Mouse (Mus musculus) limb, embryonic 14.5 days (tissue): Measurements from ENCODE around the gene Igf1r. TPM values are rescaled to one million over a fixed set of nuclear protein-coding genes. Genes with fewer than 3 reads are reported as not detected.

Source experiments
- ATAC-seq: fragments of 200-750 bp; cut with Nextera tagmentation; 2 replicates; pipeline ENCODE4 v1.8.0; 2017; ENCODE audit warnings: low read depth, moderate number of reproducible peaks, moderate TSS enrichment; ENCODE audit not compliant: low FRiP score
- DNase-seq: peaks from one replicate; pipeline ENCODE4 v3.0.0-alpha.2; 2015; ENCODE audit warnings: low spot score
- H3K27ac ChIP-seq: fragments of 300-500 bp; sonication (generic); replicated peaks from 2 replicates; pipeline ENCODE4 v1.5.1; 2014; ENCODE audit warnings: low read depth, mild to moderate bottlenecking, low read length, moderate library complexity, mixed read lengths
- H3K27me3 ChIP-seq: fragments of 300-500 bp; sonication (generic); 2 replicates; pipeline ENCODE4 v1.6.1; 2014; ENCODE audit warnings: low read length, mixed read lengths; ENCODE audit not compliant: control insufficient read depth, insufficient read depth
- H3K36me3 ChIP-seq: fragments of 300-500 bp; sonication (generic); 2 replicates; pipeline ENCODE4 v1.6.1; 2014; ENCODE audit warnings: mild to moderate bottlenecking, low read length, moderate library complexity, mixed read lengths; ENCODE audit not compliant: control insufficient read depth, insufficient read depth
- H3K4me1 ChIP-seq: fragments of 300-500 bp; sonication (generic); 2 replicates; pipeline ENCODE4 v1.6.1; 2014; ENCODE audit warnings: antibody characterized with exemption, low read length, mixed read lengths; ENCODE audit not compliant: control insufficient read depth, insufficient read depth
- H3K4me2 ChIP-seq: fragments of 300-500 bp; sonication (generic); replicated peaks from 2 replicates; pipeline ENCODE4 v1.6.1; 2014; ENCODE audit warnings: low read depth, mild to moderate bottlenecking, low read length, moderate library complexity; ENCODE audit not compliant: severe bottlenecking
- H3K4me3 ChIP-seq: fragments of 300-500 bp; sonication (generic); replicated peaks from 2 replicates; pipeline ENCODE4 v1.5.1; 2014; ENCODE audit warnings: low read length
- H3K9ac ChIP-seq: fragments of 300-500 bp; sonication (generic); 2 replicates; pipeline ENCODE4 v1.6.1; 2014; ENCODE audit warnings: mild to moderate bottlenecking, low read depth, low read length, moderate library complexity; ENCODE audit not compliant: severe bottlenecking
- H3K9me3 ChIP-seq: fragments of 300-500 bp; sonication (generic); 2 replicates; pipeline ENCODE4 v1.6.1; 2016; ENCODE audit warnings: low read length; ENCODE audit not compliant: control insufficient read depth
- POLR2A ChIP-seq: fragments of 200-500 bp; IDR thresholded peaks from 2 replicates; pipeline ENCODE4 v1.8.0; 2012; ENCODE audit warnings: inconsistent platforms, mild to moderate bottlenecking, moderate library complexity, borderline replicate concordance; ENCODE audit not compliant: insufficient read depth, insufficient read length; ENCODE audit errors: extremely low read depth
- WGBS: fragments of 180-500 bp; shearing (Covaris S2); extraction: QIAGEN DNeasy Blood & Tissue Kit; methylation state at CpG from one replicate; pipeline ENCODE4 v1.1.7; 2014; 5-methylcytosine and 5-hydroxymethylcytosine counted together
- polyA plus RNA-seq, 2 experiments: library from polyadenylated mRNA; depleted of rRNA in 1 of 2; stranded (reverse) in 1 of 2; unstranded in 1 of 2; fragments of >200 nt; fragmentation: Nextera tagmentation in 1 of 2; extraction: Ambion mirVana in 1 of 2; gene quantifications; 2 replicates each; pipeline versions ENCODE4 v1.2.1 to v1.2.3; 2012 to 2014

Igf1r gene
- polyA plus RNA-seq, 2 experiments = 22.5 to 34.6 TPM

GRCm38 (mm10) chr7:67911841-67912240 is 40.8 kb upstream of the Igf1r start:
- DNase-seq (no peak), ATAC-seq (no peak)
- 11% methylated on average over 6 of the region's 6 CpGs for WGBS
- peaks cover 29% of the 10 kb centered on the region for H3K4me1 ChIP-seq
- H3K9me3 ChIP-seq = no peaks in the 10 kb centered on the region
- no peak for TF ChIP-seq POLR2A
- H3K27ac ChIP-seq = no peak overlapping the region
- H3K4me2 ChIP-seq = no peak overlapping the region
- H3K36me3 ChIP-seq = no peaks in the 10 kb centered on the region
- H3K9ac ChIP-seq = no peak overlapping the region
- no peaks in the 10 kb centered on the region for H3K27me3 ChIP-seq
- H3K4me3 ChIP-seq = no peak overlapping the region

GRCm38 (mm10) chr7:67916960-67917359 is 35.7 kb upstream of the Igf1r start:
- Histone ChIP-seq H3K36me3 (no peaks in the 10 kb centered on the region), H3K4me1 (peaks cover 11% of the 10 kb centered on the region), H3K27me3 (no peaks in the 10 kb centered on the region), H3K27ac (no peak overlapping the region), H3K9me3 (no peaks in the 10 kb centered on the region), H3K4me3 (no peak overlapping the region), H3K9ac (no peak overlapping the region), H3K4me2 (no peak overlapping the region)
- 75% methylated on average over 8 of the region's 8 CpGs for WGBS
- ATAC-seq (no peak), DNase-seq (no peak)
- no peak for TF ChIP-seq POLR2A

- Histone ChIP-seq H3K36me3 (no peaks in the 10 kb centered on the region), H3K4me2 (no peak overlapping the region), H3K9ac (no peak overlapping the region), H3K4me3 (no peak overlapping the region), H3K4me1 (0 out of 2 replicates have a peak, but pooled peaks cover 9% of the 10 kb centered on the region), H3K9me3 (no peaks in the 10 kb centered on the region), H3K27ac (no peak overlapping the region), H3K27me3 (no peaks in the 10 kb centered on the region)
- 89% methylated on average over 2 of the region's 2 CpGs for WGBS
- DNase-seq (no peak), ATAC-seq (no peak)
- TF ChIP-seq POLR2A = no peak
These were observed 34.9 kb upstream of the Igf1r start for GRCm38 (mm10) chr7:67917753-67918152.

DNA sequence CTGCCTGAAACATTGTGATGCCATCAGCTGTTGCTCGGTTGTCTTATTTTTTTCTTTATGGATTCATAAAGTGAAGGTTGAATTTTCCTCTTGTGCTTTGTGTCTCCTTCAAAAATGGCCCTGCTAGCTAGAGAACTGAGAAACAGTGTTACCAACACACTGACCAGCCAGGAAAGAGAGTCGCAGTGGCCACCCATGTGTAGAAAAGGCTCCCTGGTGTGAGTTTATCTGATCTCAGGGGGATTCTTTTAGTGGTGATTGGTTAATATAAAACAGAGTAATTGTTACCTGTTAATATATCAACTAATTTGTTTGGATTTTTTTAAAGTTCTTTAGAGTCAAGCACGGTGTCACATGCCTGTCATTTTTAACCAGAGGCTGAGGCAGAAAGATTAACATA is 33.2 kb upstream of the Igf1r start:
- no peak for TF ChIP-seq POLR2A
- Histone ChIP-seq H3K9ac (no peak overlapping the region), H3K4me1 (0 out of 2 replicates have a peak, but pooled peaks cover 9% of the 10 kb centered on the region), H3K27me3 (no peaks in the 10 kb centered on the region), H3K9me3 (no peaks in the 10 kb centered on the region), H3K27ac (no peak overlapping the region), H3K4me2 (no peak overlapping the region), H3K36me3 (no peaks in the 10 kb centered on the region), H3K4me3 (no peak overlapping the region)
- DNase-seq = no peak
- WGBS = 48% methylated on average over 3 of the region's 3 CpGs
- no peak for ATAC-seq

GRCm38 (mm10) chr7:67924215-67924614 is 28.4 kb upstream of the Igf1r start:
- DNase-seq (no peak), ATAC-seq (no peak)
- Histone ChIP-seq H3K27ac (no peak overlapping the region), H3K9ac (no peak overlapping the region), H3K4me1 (no peaks in the 10 kb centered on the region), H3K4me3 (no peak overlapping the region), H3K4me2 (no peak overlapping the region), H3K27me3 (no peaks in the 10 kb centered on the region), H3K9me3 (no peaks in the 10 kb centered on the region), H3K36me3 (no peaks in the 10 kb centered on the region)
- no peak for TF ChIP-seq POLR2A
- WGBS = 38% methylated on average over 2 of the region's 2 CpGs

GRCm38 (mm10) chr7:67930132-67930531 is 22.5 kb upstream of the Igf1r start:
- Histone ChIP-seq H3K9me3 (no peaks in the 10 kb centered on the region), H3K9ac (no peak overlapping the region), H3K36me3 (no peaks in the 10 kb centered on the region), H3K4me2 (no peak overlapping the region), H3K4me1 (no peaks in the 10 kb centered on the region), H3K27ac (no peak overlapping the region), H3K27me3 (no peaks in the 10 kb centered on the region), H3K4me3 (no peak overlapping the region)
- DNase-seq = no peak
- WGBS = 65% methylated on average over 3 of the region's 3 CpGs
- TF ChIP-seq POLR2A = no peak
- ATAC-seq = no peak
